Mouse (Mus musculus) C2C12 (cell line): Measurements from ENCODE around the gene Adamts9.

Experiments
- CTCF ChIP-seq: IDR thresholded peaks from one replicate; pipeline ENCODE4 v1.5.1; 2011; ENCODE audit not compliant: control insufficient read depth, insufficient read depth, insufficient read length
- MAX ChIP-seq: IDR thresholded peaks from one replicate; pipeline ENCODE4 v1.6.1; 2011; ENCODE audit warnings: mild to moderate bottlenecking, control low read depth
- MYOD1 ChIP-seq: IDR thresholded peaks from one replicate; pipeline ENCODE4 v1.6.1; 2011; ENCODE audit warnings: low read depth; ENCODE audit not compliant: control insufficient read depth, insufficient read length
- MYOG ChIP-seq: IDR thresholded peaks from one replicate; pipeline ENCODE4 v1.6.1; 2011; ENCODE audit not compliant: control insufficient read depth, insufficient read length; ENCODE audit errors: extremely low read depth

- no peak for TF ChIP-seq CTCF
- no peak for TF ChIP-seq MYOG
- TF ChIP-seq MYOD1: no peak
- no peak for TF ChIP-seq MAX
Measured at GRCm38 (mm10) chr6:92905922-92906321, 37.4 kb downstream of the Adamts9 start.
